Mouse (Mus musculus): ENCODE results near the gene Rbbp8nl. TPM values are rescaled to one million over a fixed set of nuclear protein-coding genes. Genes with fewer than 3 reads are reported as not detected.

Gene Rbbp8nl
- 0.04 and 0.08 TPM in 2 replicates for polyA plus RNA-seq (2012; rRNA removed)

DNA sequence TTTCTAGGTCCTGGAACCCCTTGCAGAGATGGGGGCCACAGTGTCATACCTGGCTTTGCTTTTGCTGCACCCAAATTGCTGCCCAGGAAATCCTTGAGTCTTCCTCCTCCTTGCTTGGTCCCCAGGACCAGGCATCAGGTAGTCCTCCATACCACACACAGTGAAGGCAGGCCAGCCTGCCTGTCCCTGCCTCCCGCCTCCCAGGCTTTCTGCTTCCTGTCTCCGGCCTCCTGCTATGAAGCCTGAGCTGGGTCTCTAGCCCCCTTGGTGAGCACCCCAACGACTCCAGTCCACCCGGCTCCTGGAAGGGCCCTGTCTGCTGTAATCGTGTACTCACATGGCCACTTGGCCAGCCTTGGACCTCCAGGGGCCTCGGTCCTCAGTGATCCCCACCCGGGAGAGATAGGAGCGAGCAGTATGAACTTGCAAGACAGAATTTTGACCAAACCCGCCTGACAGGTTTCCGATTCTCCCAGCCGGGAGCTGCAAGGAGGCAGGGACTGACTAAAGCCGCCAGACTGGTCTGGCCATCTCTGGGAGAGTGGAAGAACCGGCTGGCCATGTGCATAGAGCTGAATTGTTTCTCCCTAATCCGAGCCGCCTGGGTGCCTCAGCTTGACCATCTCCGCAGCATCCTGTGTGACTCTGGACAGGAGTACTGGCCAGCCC, at the start of gene Rbbp8nl:
Gene Rbbp8nl, minus strand, starts transcription at position 440 of the 669 bp plus-strand sequence.
- no peak for DNase-seq (ENCODE audit: low read depth)
- no peak for TF ChIP-seq POLR2A (IDR thresholded peaks at IDR 0.05; ENCODE audit: borderline replicate concordance, extremely low read depth, insufficient read depth, insufficient read length, poor library complexity, severe bottlenecking)
- no peak for TF ChIP-seq CTCF (IDR thresholded peaks at IDR 0.05; ENCODE audit: borderline replicate concordance, extremely low read depth, insufficient read depth, insufficient read length)

DNA sequence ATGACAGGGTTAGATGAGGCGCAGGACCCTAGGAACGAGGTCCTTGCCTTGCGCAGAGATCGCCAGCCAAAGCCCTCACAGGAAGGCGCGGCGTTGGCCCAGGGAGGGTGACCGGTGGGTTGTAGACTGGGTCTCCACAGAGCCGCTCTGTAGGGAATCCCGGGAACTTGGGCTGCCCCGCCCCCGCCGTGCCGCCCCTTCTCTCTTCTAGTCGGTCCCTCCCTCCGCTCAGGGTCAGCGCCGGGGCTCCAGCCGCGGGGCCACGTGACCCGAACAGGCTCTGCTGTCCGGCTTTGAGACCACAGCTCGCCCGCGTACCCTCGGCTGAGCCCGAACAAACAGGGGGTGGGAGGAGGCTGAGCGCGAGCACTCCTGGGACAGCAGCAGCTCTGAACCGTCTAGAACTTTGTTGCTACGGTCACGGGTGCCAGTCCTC, 44.9 kb upstream of the Rbbp8nl start, which contains the start of gene Gata5:
Gene Gata5, minus strand, starts transcription at position 149 of the 436 bp plus-strand sequence.
- no peak for DNase-seq (ENCODE audit: low read depth)
- no peak for TF ChIP-seq POLR2A (IDR thresholded peaks at IDR 0.05; ENCODE audit: borderline replicate concordance, extremely low read depth, insufficient read depth, insufficient read length, poor library complexity, severe bottlenecking)
- no peak for TF ChIP-seq CTCF (IDR thresholded peaks at IDR 0.05; ENCODE audit: borderline replicate concordance, extremely low read depth, insufficient read depth, insufficient read length)

DNA sequence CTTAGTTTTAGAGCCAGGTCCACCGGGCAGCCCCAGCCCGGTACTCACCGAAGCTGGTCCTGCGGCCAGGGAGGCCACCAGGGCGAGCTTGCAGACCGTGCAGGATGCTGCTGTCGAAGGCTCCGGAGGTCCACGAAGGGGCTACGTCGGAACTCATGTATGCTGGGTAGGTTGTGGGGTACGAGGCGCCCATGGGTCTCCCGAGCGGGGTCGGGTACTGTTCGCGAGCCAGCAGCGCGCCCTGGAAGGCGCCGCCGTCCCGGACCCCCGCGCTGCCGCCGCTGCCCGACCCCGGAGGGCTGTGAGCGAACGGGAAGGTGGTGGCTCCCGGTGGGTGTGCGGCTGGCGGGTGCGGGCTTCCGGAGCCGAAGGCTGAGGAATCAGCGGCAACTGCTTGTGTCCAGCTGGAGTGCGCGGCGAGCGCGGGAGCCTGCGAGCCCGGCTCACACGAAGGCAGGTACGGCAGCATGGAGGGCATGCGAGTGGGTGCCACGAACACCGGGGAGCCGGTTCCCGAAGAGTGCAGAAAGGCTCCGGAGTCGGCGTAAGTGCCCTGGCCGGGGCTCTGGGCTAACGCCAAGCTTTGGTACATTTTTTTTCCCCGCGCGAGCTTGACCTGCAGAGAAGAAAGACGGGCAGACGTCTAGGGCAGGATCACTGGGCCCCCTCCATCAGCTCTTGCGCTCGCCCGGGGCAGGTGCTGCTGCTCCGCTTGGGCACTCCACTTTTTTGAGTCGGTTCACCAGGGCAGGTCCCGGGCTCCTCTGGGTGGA, 44.3 kb upstream of the Rbbp8nl start:
- DNase-seq (ENCODE audit: low read depth): no peak
- TF ChIP-seq POLR2A (IDR thresholded peaks at IDR 0.05; ENCODE audit: borderline replicate concordance, extremely low read depth, insufficient read depth, insufficient read length, poor library complexity, severe bottlenecking) (no peak), CTCF (IDR thresholded peaks at IDR 0.05; ENCODE audit: borderline replicate concordance, extremely low read depth, insufficient read depth, insufficient read length) (no peak)

DNA sequence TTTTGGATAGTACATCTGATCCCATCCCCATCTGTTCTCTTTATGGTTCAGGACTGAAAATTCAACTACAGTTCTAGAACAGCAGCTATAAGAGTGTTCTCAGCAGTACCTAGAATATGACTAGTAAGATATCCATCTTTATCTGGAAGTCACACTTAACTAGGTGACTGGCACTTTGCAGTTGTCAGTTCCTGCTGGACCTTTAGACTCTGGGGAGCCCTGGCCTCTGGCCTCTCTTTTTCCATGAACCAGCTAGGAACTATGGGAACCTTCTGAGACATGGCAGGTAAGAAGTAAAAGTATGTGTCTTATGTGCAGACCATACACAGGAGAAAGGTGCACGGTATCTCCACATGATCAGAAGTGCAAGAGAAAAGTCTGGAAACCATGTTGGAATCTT, 39.8 kb upstream of the Rbbp8nl start:
- no peak for DNase-seq (ENCODE audit: low read depth)
- no peak for TF ChIP-seq POLR2A (IDR thresholded peaks at IDR 0.05; ENCODE audit: borderline replicate concordance, extremely low read depth, insufficient read depth, insufficient read length, poor library complexity, severe bottlenecking)
- no peak for TF ChIP-seq CTCF (IDR thresholded peaks at IDR 0.05; ENCODE audit: borderline replicate concordance, extremely low read depth, insufficient read depth, insufficient read length)

DNA sequence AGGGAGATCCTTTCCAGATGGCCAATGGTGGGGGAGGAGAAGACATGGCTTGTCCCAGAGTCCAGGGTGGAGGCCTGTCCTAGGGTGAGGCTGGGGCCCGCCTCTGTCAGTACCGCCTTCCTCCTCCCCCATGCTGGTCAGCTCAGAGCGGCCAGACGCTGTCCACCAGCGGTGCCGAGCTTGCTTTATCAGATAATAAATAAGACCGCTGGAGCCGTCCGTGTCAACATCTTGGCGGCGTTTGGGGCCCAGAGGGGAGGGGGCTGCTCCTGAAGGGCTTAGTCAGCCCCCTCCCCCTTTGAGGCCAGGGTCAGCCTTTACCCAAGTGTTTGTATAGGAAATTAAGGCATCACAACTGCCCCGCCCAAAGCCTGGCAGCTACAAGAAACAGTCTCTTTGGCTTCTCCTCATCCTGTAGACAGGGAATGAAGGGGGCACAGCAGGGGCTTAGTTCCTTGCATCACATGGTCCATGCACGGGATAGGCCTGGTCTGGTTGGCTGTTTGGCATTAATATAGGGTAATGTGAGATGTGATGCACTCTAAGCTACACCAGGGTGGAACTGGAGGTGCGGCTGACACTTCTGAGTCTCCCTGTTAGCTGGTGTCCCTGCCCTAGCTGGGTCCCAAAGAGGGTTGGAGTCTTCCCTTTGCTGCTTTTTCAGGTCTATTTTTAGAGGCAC, 33.1 kb upstream of the Rbbp8nl start:
- DNase-seq (ENCODE audit: low read depth): no peak
- TF ChIP-seq CTCF (IDR thresholded peaks at IDR 0.05; ENCODE audit: borderline replicate concordance, extremely low read depth, insufficient read depth, insufficient read length): no peak
- TF ChIP-seq POLR2A (IDR thresholded peaks at IDR 0.05; ENCODE audit: borderline replicate concordance, extremely low read depth, insufficient read depth, insufficient read length, poor library complexity, severe bottlenecking): no peak

DNA sequence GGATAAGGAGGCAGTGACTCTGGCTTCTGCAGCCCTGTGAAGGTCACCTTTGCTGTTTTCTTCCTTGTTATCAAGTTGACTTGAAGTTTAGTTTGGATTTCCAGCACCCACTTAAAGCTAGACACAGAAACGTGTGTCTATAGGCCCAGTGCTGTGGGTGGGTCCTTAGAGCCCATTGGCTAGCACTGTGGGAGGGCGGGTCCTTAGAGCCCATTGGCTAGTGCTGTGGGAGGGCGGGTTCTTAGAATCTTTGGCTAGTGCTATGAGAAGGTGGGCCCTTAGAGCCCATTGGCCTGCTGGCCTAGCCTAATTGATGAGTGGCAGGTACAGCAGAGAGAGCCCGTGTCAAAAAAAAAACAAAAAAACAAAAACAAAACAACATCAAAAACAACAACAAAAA, 30.5 kb upstream of the Rbbp8nl start:
- DNase-seq (ENCODE audit: low read depth): no peak
- TF ChIP-seq CTCF (IDR thresholded peaks at IDR 0.05; ENCODE audit: borderline replicate concordance, extremely low read depth, insufficient read depth, insufficient read length) (no peak), POLR2A (IDR thresholded peaks at IDR 0.05; ENCODE audit: borderline replicate concordance, extremely low read depth, insufficient read depth, insufficient read length, poor library complexity, severe bottlenecking) (no peak)

DNA sequence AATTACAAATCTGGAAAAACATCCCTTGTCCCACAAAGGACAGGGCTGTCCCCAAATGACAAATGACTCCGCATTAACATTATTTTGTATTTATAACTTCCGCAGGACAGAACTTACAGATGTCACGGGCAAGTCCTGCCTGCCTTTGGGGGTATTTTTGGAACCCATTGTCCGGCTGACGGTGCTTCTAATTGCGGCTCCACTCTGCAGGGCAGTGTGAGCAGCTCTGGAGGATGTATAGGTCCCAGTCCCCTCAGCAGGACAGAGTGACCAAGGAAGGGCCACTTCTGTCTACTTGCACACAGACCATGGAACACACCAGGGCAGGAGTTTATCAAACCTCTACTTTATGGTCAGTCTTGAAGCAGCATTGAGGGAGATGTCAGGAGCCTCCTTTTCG, 27.9 kb upstream of the Rbbp8nl start:
- no peak for DNase-seq (ENCODE audit: low read depth)
- TF ChIP-seq POLR2A (IDR thresholded peaks at IDR 0.05; ENCODE audit: borderline replicate concordance, extremely low read depth, insufficient read depth, insufficient read length, poor library complexity, severe bottlenecking): no peak
- TF ChIP-seq CTCF (IDR thresholded peaks at IDR 0.05; ENCODE audit: borderline replicate concordance, extremely low read depth, insufficient read depth, insufficient read length): no peak

DNA sequence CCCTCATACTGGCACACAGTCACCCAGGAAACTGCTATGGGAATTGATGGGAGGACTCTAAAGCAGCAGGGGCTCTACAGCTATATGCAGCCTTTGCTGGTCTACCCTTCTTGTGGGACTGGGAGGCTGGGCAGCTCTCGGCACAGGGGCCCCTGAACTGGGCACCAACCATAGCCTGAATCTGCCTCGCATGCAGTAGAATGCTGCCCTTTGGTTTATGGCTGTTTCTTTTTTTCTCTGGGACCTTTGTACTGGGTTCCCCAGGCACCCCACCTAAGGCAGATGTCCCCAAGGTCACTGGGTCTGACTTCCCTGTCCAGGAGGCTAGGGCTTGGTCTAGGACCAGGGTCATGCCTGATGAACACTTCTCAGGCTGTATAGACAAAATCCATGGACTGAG, 24.6 kb upstream of the Rbbp8nl start:
- TF ChIP-seq POLR2A (IDR thresholded peaks at IDR 0.05; ENCODE audit: borderline replicate concordance, extremely low read depth, insufficient read depth, insufficient read length, poor library complexity, severe bottlenecking) (no peak), CTCF (IDR thresholded peaks at IDR 0.05; ENCODE audit: borderline replicate concordance, extremely low read depth, insufficient read depth, insufficient read length) (no peak)
- no peak for DNase-seq (ENCODE audit: low read depth)

DNA sequence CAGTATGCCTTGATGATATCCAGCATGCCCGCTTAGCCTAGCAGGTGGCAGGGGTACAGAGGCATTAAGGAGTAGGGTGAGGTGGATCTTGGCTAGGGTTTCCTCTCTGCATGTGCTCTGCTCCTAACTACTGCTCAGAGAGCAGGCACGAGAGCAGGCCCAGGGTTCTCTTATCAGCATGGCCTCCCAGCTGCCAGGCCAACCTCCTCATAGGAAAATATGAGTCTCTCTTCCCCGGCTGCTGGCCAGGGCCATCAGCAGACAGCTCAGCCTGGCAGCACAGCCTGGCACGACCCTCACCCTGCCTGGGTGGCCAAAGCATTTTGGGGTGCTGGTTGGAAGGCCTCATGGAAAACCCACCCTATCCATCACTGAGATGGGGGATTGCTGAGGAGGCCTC, 21.5 kb upstream of the Rbbp8nl start:
- no peak for TF ChIP-seq CTCF (IDR thresholded peaks at IDR 0.05; ENCODE audit: borderline replicate concordance, extremely low read depth, insufficient read depth, insufficient read length)
- TF ChIP-seq POLR2A (IDR thresholded peaks at IDR 0.05; ENCODE audit: borderline replicate concordance, extremely low read depth, insufficient read depth, insufficient read length, poor library complexity, severe bottlenecking): no peak
- no peak for DNase-seq (ENCODE audit: low read depth)

DNA sequence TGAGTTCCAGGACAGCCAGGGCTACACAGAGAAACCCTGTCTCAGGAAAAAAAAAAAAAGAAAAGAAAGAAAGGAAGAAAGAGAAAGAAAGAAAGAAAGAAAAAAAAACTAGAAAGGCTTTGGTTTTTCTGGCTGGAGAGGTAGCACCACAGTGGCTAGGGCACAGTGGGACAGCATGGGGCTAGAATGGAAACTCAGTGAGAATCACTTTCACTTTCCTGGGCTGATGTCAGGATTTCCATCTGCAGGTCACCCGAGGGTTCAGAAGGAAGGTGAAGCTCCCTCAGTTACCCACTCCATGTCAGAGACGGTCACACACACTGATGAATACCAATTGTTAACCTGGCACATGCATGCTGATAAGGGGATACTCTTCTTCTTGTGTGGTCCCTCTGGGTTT, 18.0 kb upstream of the Rbbp8nl start:
- TF ChIP-seq CTCF (IDR thresholded peaks at IDR 0.05; ENCODE audit: borderline replicate concordance, extremely low read depth, insufficient read depth, insufficient read length) (no peak), POLR2A (IDR thresholded peaks at IDR 0.05; ENCODE audit: borderline replicate concordance, extremely low read depth, insufficient read depth, insufficient read length, poor library complexity, severe bottlenecking) (no peak)
- no peak for DNase-seq (ENCODE audit: low read depth)
